Mouse (Mus musculus) megakaryocyte, embryonic 14.5 days (primary cell): ENCODE data around the gene Zswim5.

Experiments used
- FLI1 ChIP-seq: IDR thresholded peaks from 2 replicates; pipeline ENCODE4 v1.6.1; 2012; ENCODE audit warnings: low read length, inconsistent platforms, mixed read lengths
- GATA1 ChIP-seq: IDR thresholded peaks from 3 replicates; pipeline ENCODE4 v1.6.1; 2012; ENCODE audit warnings: mixed read lengths, low read length, inconsistent platforms, borderline replicate concordance

- no peak for TF ChIP-seq GATA1
- no peak for TF ChIP-seq FLI1
Measured at GRCm38 (mm10) chr4:116999513-117000154, 122.5 kb downstream of the Zswim5 start.
